Mouse (Mus musculus): ENCODE measurements around the gene 4931414P19Rik.

GRCm38 (mm10) chr14:54576241-54577088 is 29.3 kb downstream of the 4931414P19Rik start:
- TF ChIP-seq CTCF (IDR thresholded peaks at IDR 0.05) (no peak), POLR2A (IDR thresholded peaks at IDR 0.05; ENCODE audit: insufficient read depth, low read depth, low read length) (no peak)

Measured in heart, adult 2 months (tissue).